Mouse (Mus musculus) left cerebral cortex, adult 9 months (tissue): ENCODE results near the gene Orc1.

Experiments
- DNase-seq, 2 experiments: peaks; one replicate each; pipeline ENCODE4 v3.0.0; 2022; ENCODE audit warnings: low spot score in 2 of 2

The Orc1 gene

GRCm38 (mm10) chr4:108635101-108635500 is 55.9 kb downstream of the Orc1 start:
- no peak for DNase-seq

- no peak for DNase-seq
These were observed 58.5 kb downstream of the Orc1 start for GRCm38 (mm10) chr4:108637721-108638120.

- no peak for DNase-seq
These were observed 59.5 kb downstream of the Orc1 start for GRCm38 (mm10) chr4:108638752-108639151.

GRCm38 (mm10) chr4:108664407-108664806 is 85.2 kb downstream of the Orc1 start:
- DNase-seq: no peak
